Mouse (Mus musculus): ENCODE data around the gene Dhdds.
A peak's percentile ranks its signal among the peaks of the same experiment; 100 is the strongest.

The Dhdds gene

GRCm38 (mm10) chr4:134000466-134001438 is at the start of gene Dhdds:
Gene Dhdds (minus strand): TSS chr4:134000918.
- peak; percentile 97 for DNase-seq

DNA sequence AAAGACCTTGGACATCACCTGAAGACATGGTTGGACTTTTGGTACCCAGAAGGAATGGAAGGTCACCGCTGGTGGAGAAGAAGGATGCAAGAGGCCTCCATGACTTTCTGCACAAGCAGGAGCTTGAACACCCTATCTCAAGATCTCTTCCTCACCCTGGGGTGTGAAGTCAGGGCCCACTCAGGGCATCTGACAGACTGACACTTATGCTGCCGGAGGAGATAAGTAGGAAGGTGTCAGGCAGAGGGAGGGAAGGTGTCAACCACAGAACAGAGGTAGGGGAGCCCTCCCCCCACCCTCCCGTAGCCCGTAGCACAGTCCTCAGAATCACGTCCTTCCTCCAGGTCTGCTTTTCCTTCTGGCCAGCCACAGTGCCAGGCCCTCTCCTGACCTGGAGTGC is 46.9 kb upstream of the Dhdds start:
- DNase-seq = no peak

DNA sequence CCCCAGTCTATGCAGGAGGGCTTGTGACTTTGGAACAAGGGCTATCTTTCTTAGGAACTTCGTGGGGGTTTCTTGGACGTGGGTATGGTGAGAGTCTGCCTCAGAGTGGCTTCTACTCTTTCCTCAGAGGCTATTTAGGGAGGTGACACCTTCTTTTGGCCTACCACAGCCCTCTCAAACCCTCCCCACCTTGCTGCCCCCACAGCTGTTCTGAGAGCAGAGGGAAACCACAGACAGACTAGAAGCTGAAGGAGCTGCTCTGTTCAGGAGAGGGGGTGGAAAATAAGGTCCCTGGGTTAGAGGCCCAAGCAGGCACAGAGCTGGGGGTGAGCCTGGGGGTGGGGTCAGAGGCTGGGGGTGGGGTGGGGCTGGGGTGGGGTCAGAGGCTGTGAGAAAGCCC is 42.3 kb upstream of the Dhdds start:
- DNase-seq = no peak

DNA sequence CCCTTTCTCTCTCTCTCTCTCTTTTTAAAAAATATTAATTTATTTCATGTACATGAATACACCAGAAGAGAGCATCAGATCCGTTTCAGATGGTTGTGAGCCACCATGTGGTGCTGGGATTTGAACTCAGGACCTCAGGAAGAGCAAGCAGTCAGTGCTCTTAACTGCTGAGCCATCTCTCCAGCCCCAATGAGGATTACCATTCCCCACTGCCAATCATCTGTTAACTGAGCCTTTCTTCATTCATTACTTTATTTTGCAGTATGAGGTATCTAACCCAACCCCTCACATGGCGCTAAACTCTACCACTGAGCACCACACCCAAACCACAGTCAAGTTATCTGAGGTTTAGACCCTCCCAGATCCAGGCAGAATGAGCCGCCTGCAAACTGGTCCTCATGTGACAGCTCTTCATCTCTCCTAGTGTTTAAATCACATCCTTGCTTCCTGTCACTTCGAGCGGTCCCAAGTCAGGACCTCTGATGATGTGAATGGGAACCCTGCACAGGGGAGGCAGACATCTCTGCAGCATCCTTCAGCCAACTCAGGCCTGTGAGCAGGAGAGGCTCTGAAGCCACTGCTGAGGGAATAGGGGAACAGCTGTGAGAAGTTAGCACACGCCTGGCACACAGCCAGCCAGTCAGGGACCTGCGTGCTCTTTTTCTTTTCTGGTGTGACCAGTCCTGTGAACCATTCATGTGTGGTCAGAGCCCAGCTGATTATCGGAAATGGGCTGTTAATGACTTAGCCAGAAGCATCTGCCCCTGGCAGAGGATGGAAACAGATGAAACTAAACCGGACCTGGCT is 40.8 kb upstream of the Dhdds start:
- no peak for DNase-seq

DNA sequence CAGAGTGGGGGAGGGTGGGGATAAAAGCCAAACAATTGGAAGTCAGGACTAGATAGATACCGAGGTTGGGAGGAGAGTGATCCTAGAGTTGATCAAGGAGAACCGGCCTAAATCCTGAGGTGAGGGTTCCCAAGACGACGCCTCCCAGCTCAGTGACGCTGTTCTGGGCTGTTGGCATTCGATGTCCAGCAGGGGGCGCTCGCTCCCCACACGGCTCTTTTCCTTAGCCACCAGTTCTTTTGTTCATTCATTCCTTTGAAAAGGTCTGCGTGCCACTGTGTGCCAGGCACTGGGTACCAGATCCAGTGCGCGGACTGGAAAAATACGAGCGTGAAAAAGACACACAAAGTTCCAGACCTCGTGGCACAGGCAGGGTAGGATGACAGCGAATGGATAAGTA is 35.2 kb upstream of the Dhdds start:
- DNase-seq = peak; percentile 85

- no peak for DNase-seq
Measured at GRCm38 (mm10) chr4:134025802-134026201, 25.1 kb upstream of the Dhdds start.

DNA sequence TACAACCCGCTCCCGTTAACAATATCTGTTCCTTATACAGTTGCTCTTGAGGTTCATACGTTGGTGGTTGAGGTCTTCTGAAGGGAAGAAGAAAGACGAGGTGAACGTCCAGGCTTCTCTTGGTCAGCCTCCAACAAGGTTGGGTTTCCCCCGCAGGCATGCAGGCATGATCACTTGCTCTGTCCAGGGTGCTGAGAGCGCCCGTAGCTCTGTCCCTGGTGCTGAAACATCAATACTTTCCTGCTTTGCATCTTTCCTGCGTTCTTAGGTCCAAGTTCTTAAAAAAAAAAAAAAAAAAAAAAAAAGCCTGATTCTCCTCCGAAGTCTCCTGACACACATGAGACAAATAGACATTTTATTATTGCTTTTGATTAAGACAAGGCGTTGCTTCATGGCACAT is 19.9 kb upstream of the Dhdds start:
- DNase-seq = no peak

DNA sequence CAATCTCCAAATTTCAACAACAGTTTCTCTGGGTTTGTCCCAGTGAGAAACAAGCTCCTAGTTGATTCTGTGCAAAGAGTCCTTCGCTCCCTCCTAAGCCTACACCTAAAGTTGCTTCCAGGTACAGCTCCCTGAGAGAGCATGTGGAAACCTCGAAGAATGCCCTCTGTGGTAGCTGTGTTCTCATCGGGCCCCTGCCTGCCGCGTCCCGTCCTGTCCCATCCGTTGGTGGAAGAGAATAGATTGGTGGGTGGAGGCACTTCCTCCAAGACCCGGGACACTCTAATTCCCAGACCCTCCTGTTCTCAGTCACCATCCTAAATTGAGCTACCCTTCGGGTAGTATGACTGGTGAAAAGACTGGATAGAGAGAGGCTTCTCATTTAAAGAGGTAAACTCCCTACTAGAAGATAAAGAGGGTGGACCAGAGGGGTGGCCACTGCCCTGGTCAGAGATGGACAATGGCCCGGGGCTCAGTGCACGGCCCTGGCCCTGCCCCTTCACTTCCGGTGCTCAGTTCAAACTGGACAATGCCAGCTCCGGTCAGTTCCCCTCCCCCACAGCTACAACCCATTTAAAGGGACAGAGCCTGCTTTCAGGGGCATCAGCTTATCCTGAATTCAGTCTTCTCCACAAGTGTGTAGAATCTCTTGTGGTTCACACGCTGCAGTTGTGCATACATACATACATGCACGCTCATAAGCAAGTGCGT is 19.1 kb upstream of the Dhdds start:
- DNase-seq = no peak

GRCm38 (mm10) chr4:134019210-134019609 is 18.5 kb upstream of the Dhdds start:
- no peak for DNase-seq

GRCm38 (mm10) chr4:134018779-134019145 is 18.0 kb upstream of the Dhdds start, which contains the start of gene Lin28a:
Gene Lin28a (minus strand): TSS chr4:134018841.
- no peak for DNase-seq

DNA sequence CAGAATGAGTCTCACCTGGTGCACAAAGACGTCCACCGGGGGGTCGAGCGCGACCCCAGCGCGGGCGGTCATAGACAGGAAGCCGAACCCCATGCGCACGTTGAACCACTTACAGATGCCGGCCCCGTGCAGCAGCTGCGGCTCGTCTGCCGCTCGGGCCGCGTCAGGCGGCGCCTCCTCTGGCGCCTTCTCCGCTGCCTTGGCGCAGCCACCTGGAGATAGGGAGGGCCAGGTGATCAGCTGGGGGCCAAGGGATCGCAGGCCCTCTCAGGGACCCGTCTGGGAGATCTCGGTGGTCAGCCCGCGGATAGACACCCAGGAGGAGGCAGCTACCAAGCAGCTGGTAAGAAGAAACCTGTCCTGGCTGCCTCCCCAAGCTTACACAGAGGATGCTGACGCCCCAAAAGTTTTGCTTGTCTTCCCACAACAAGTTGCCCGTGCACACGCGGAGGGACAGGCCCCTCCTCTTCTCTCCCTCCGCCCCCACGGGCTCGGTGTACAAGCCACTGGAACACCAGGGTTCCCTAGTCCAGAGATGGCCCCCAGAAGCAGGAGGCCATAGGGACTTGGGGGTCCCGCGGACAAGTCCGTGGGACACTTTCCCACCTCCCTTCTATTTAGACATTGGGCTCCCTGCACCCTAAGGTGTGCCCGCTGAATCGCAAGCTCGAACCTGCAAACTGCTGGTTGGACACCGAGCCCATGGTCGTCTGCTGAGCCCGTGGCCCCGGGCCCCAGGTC is 17.5 kb upstream of the Dhdds start:
- DNase-seq = no peak

DNA sequence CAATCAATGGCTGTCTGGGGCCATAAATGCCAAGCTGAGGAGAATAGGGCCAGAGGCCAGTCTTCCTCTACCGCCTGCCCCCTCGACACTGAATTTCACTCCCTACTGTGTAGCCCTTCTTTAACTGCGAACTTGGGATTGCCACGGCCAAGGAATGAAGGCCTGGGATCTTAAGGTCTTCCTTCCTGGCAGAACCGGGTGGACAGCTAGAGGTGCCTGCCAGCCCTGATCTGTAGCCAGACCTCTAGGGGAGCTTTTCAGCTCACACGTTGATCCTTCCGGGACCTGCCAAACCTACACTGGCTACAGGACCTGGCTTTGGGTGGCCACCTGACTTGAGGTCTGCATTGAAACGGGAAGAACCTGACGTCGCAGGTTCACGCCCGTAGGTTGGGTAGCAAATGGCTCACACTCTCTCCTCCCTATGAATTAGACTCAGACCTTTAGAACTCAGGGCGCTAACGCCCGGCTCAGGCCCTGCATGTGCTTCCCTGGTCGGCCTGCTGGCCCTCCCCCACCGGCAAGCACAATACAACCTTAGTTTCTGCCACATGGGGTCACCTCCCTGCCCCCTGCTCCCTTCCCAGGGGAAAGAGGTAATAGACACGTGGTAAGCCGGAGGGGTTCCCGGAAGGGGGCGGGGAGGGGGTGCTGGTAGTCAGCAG is 16.6 kb upstream of the Dhdds start:
- no peak for DNase-seq

- no peak for DNase-seq
Measured at GRCm38 (mm10) chr4:134016767-134017166, 16.0 kb upstream of the Dhdds start.

GRCm38 (mm10) chr4:134016208-134016607 is 15.5 kb upstream of the Dhdds start:
- no peak for DNase-seq

- DNase-seq = no peak
Measured at GRCm38 (mm10) chr4:134012858-134013528, 12.3 kb upstream of the Dhdds start.

DNA sequence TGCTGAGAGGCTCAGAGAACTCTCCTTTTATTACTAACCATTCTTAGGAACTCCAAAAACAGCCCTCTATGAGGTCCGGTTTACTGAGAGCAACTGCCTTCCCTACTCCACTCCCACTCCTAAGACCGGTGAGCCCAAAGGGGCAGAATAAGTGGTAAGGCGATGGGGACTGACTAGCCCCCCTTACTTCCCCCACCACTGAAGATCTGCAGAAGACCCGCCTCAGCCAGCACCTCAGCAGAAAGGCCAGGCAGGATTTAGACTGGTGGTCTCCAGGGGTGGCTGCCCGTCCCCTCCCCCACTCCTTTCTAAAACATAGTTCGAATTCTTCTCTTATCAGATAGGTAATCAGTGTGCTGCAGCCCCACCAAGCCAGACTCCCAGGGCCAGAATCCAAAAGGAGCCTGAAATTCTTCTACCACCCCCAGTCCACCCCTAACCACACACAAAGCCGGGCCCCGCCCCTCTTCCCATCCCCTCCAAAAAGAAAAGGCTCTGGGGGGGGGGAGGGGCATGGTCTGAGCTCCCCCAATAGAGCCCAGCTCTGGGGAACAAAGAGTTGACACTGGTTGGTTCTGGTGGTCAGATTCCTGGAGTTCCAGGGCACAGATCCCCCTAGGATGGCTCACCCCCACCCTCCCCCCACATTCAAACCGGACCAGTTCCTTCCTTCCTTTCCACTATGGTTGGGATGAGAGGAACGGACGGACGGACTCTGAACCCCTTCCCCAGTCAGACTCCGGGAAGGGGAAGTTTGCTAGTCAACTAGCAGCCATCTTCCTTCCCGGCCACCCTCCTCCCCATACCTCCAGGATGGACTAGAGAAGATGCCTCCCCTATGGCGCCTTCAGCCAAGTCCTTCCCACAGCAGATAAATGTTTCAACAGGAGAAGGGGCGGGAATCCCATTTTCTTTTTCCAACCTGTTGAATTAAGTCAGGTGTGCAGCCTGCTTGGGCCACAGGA is 11.0 kb upstream of the Dhdds start:
- no peak for DNase-seq

DNA sequence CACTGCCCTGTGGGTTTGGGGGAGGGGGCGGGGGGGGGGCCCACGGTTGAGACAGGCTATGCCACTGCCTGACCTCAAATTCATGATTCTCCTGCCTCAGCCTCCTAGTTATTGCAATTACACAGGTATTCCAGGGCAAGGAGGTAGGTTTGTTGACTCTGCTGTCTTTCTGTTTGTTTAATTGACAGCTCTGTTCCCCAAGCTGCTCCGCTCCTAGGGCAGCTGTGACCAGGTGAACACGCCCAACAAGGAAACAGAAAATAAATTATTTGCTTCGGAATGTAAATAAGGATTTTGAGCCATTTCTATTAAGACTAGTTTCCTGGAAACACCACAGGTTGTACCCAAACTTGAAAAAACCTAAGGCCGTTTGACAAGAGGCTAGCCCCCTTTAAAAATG is 9.0 kb upstream of the Dhdds start:
- no peak for DNase-seq

DNA sequence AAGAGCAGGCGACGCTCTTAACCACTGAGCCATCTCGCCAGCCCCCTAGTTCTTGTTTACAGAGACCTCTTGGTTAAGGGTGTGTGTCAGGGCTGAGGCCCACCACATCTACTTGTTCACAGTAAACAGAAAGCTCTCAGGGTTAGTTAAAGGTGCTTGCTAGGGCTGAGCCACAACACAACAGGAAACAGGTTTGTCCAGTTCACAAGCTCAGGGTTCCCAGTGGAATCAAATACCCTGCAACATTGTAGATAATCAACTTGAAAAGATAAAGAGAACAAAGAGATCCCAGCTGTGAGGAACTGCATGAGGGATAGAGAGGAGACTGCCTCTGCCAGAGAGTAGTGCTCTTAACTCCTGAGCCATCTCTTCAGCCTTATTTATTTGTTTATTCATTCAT is 6.1 kb upstream of the Dhdds start:
- no peak for DNase-seq

DNA sequence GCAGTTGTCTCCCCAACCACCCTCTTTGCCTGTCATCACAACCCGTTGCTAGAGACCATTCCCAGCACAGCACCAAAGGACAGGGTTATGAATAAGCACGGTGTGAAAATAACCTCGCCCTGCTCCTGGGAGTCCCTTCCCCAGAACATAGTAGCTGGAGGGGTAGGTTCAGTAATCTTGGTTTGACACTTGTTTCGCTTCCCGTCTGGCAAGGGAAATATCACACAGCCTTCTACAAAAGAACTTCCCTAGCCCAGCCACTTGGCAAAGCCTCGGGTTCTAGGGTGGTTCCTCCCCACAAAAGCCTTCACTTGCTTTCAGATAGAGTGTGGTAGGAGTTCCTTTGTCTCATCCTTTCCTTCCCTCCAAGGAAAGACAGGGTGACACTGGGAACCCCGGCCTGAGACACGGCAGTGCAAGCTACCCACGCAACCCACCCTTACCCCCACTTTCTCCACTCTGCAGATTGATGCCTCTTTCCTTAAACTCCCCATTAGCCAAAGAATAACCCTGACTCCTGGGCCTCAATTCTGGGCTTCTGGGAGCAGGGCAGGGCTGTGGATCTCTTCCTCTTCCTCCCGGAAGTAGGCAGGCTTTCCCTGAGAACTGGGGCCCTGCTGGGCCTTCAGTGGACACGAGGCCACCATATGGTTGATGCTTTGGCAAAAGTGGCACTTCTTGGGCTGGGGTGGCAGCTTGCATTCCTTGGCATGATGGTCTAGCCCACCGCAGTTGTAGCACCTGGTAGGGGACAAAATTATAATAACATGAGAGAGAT is 5.1 kb upstream of the Dhdds start:
- no peak for DNase-seq
